Mouse (Mus musculus) frontal cortex, adult (tissue): ENCODE measurements around the gene Alg2.

Source experiments
- ATAC-seq: cut with Nextera tagmentation; 2 replicates; pipeline ENCODE4 v1.9.2; 2017; ENCODE audit warnings: mild to moderate bottlenecking, moderate library complexity, mixed read lengths; ENCODE audit not compliant: low TSS enrichment

The Alg2 gene

GRCm38 (mm10) chr4:47473968-47474729 lies at the start of gene Alg2, which contains the start of gene Sec61b:
Alg2 (minus strand) TSS chr4:47474333.
Sec61b (plus strand) TSS chr4:47474658.
- ATAC-seq = peak; percentile 98

DNA sequence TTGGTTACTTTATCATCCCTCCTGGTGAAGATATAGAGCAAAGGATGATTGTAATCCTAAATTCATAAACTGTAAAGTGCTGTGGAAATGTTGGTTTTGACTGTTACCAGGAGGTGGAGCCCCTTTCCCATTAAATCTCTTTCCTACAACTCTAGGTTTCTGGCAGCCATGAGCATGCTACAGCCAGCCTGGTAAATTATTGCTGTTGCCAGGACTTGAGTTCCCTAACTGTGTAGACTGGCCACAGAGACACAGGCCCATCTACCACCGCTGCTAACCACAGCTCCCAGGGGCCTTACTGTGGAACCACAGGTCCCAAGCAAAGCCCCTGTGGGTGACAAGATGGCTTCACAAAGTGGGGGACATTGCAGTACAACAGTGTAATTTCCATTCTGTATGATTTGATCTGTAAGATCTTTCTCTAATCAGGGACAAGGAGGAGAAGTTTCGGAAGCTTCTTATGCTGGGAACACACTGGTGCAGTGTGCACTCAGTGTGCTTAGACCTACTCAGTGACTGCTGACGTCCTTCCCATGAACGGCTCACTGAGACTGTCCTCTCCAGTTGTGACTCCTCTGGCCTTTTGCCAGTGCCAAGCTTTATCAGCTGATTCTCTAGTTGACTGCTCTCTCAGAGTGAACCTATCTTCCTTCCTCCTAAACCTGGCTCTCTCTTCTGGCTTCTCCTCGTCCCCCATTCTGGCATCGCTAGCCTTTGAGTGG lies 47.9 kb upstream of the Alg2 start:
- peak; percentile 91 for ATAC-seq

DNA sequence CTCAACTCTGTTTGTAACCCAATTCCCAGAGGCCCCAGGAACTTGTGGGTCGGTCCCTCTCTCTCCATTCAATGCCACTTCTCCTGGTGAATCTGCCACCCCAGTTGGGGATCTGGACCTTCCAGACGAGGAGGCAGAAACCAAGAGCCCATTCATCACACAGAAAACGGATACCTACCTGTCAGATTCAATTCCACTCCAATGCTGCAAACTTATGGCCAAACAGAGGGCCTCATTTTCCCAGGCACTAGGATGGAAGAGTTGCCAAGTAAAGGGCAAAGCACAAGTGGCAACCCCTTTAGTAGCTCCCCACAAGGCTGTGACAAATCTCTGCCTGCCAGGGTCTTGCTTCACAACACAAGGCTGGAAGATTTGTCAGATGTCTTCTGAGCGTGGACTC lies 45.9 kb upstream of the Alg2 start:
- no peak for ATAC-seq

DNA sequence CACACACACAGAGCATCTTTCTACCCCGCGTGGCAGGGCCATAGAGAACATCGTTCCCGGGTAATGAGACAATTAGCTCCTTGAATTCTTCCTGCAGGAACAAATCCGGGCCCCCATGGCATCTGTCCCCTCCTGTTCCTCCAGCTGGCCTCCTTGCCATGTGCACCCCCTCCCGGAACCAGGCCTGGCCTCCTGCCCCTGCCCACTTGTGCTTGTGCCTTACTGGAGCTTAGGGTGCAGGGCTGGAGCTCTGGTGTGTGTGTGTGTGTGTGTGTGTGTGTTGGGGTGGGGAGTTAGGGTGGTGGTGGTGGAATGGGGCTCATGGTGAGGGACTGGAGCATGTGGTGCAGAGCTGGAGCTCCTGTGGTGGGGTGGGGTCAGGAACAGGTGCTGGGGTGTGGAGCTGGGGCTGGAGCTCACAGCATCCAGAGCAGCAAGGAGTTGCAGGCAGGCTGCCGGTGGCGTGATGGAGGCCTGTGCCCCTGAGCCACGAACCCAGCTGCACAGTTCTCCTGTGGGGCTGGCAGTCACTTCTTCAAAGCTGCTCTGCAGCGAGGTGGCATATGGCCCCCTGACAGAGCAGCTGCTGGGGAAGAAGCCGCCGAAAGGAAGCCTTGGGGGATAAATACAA lies 44.5 kb upstream of the Alg2 start:
- peak; percentile 39 for ATAC-seq

GRCm38 (mm10) chr4:47504841-47505517 lies 30.8 kb upstream of the Alg2 start:
- peak; percentile 68 for ATAC-seq

GRCm38 (mm10) chr4:47503045-47503444 lies 28.9 kb upstream of the Alg2 start:
- ATAC-seq = peak; percentile 60

- peak; percentile 78 for ATAC-seq
Measured at GRCm38 (mm10) chr4:47502546-47502971, 28.4 kb upstream of the Alg2 start.

GRCm38 (mm10) chr4:47499121-47499545 lies 25.0 kb upstream of the Alg2 start:
- no peak for ATAC-seq

- ATAC-seq = no peak
Measured at GRCm38 (mm10) chr4:47497811-47498385, 23.8 kb upstream of the Alg2 start.

DNA sequence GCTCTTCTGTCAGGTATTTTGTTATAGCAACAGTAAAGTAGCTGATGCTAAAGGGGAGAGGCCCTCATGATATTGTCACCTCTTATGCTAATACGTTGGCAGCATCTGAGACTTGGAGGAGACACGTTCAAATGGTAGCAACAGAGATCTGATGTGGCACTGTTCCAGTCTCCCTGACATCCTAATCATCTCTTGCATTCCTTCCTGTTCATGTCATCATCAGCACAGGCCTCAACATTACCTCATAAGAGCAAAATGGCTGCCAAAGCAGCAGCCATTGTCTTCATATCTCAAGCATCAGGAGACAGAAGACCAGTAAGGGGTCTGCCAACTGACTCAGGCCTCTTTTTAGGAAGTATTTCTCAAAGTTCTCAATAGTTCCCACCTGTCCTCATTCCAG lies 20.6 kb upstream of the Alg2 start:
- ATAC-seq = no peak

DNA sequence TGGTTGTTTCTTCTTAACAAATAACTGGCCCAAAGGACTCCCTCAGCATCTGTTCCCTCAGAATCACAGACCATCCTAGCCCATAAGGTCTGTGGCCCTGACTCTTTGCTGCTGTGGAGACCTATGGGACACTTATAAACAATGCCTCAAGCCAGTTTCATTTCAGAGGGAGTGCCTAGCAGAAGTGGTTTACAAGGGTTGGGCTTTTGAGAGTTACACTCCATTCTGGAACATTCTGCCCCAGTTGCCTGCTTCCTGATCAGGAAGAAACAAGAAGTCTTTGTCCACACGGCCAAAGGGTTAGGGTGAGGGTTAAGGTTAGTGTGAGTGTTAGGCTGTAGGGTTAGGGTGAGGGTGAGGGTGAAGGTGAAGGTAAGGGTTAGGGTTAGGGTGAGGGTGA lies 20.0 kb upstream of the Alg2 start:
- no peak for ATAC-seq

GRCm38 (mm10) chr4:47493456-47493855 lies 19.3 kb upstream of the Alg2 start:
- no peak for ATAC-seq

DNA sequence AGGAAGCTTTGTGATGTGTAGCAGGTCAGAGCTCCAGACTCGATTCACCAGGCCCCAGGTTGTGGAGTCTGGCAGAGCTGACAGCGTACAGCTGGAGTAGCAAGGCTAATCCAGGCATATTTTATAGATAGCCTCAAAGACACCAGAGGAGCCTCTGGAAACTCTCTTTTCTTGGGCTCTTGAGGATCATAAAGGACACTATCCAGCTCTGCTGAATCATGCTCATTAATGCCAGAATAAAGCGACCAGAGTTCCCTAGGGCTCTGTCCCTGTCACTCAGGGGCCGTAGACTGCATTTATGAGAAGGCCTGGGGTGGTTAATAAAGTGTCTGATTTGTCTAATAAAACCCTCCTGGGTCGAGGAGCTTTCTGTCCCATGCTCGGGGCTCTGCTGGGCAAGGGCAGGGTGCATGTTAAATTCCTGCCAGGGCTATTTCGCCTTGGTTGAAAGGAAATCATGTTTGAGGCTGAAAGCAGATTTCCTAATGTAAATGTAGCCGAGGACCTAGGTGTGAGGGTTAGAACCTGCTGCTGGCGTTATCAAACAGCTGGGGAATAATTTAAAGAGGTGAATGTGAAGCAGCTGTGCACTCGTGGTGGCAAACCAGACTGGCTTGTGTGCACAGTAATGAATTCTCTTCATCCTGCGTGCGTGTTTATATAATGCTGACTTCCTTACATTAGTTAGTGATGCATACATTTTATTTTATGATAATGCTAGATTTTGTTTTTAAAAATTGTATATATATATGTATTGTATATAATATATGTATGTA lies 18.4 kb upstream of the Alg2 start:
- ATAC-seq = no peak

- no peak for ATAC-seq
Measured at GRCm38 (mm10) chr4:47491243-47491642, 17.1 kb upstream of the Alg2 start.

DNA sequence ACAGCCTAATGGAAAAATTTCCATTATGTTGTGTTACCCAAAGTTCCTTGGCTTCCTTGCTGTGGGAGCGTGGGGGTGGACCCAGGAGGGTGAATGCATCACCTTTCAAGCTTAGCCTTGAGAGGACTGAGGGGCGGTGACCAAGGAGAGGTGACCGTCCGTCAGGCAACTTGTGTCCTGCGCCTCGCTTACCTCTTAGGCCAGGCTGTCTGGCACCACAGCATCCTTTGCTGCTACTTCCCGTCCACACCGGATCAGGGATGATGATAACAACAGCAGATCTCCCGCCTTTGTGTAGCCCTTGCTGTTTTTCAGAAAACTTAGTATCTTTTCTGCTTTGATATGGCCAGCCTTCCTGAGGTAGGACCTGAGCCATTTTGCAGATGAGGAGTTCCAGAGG lies 6.4 kb upstream of the Alg2 start:
- no peak for ATAC-seq

- no peak for ATAC-seq
Measured at GRCm38 (mm10) chr4:47480095-47480494, 6.0 kb upstream of the Alg2 start.

- no peak for ATAC-seq
Measured at GRCm38 (mm10) chr4:47477539-47477938, 3.4 kb upstream of the Alg2 start.

- no peak for ATAC-seq
Measured at GRCm38 (mm10) chr4:47474730-47475643, 854 bp upstream of the Alg2 start.

DNA sequence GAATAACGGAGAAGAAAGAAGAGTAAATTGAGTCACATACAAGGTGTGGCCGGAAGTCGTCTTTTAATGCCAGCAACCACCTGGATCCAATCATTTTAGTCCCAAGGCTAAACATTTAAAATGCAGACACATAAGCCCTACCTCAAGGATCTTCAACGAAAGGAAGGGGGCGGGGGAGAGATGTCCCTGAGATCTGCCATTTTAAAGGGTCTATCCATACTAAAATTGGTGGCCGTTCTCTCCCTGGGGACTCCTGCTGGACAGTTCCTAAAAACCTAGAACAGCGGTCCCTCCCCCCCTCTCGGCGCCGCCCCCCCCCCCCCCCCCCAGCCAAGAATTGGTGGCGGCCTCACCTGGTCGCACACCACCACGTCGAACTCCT lies 556 bp downstream of the Alg2 start:
- ATAC-seq = no peak

GRCm38 (mm10) chr4:47467196-47467595 lies 6.9 kb downstream of the Alg2 start:
- ATAC-seq = no peak
